Mouse (Mus musculus): ENCODE results near the gene Sema4f. TPM values are rescaled to one million over a fixed set of nuclear protein-coding genes. Genes with fewer than 3 reads are reported as not detected.

Sema4f gene
- polyA plus RNA-seq, 1 experiment = 0.23 TPM

GRCm38 (mm10) chr6:82891488-82891887, 48.1 kb downstream of the Sema4f start:
- Histone ChIP-seq H3K27me3 (ENCODE audit: control insufficient read depth, insufficient read depth, insufficient read length) (no peaks in the 10 kb centered on the region), H3ac (ENCODE audit: control insufficient read depth, insufficient read length, low read depth) (no peak overlapping the region), H3K36me3 (ENCODE audit: control insufficient read depth, insufficient read depth) (no peaks in the 10 kb centered on the region), H3K79me3 (ENCODE audit: low read depth) (no peaks in the 10 kb centered on the region), H3K4me3 (ENCODE audit: insufficient read depth, poor library complexity, severe bottlenecking) (no peak overlapping the region), H3K79me2 (ENCODE audit: control insufficient read depth, insufficient read depth) (no peaks in the 10 kb centered on the region)
- no peak for TF ChIP-seq MAX (IDR thresholded peaks at IDR 0.05)
- no peak for TF ChIP-seq CEBPB (IDR thresholded peaks at IDR 0.05; ENCODE audit: low read depth)
- TF ChIP-seq MYOG (IDR thresholded peaks at IDR 0.05; ENCODE audit: control insufficient read depth, extremely low read depth, insufficient read length) = no peak
- TF ChIP-seq USF1 (IDR thresholded peaks at IDR 0.05; ENCODE audit: low read depth) = no peak
- no peak for TF ChIP-seq CTCF (IDR thresholded peaks at IDR 0.05; ENCODE audit: control insufficient read depth, insufficient read depth, insufficient read length)
- no peak for TF ChIP-seq MYOD1 (IDR thresholded peaks at IDR 0.05; ENCODE audit: control insufficient read depth, insufficient read length, low read depth)
- no peak for TF ChIP-seq FOSL1 (IDR thresholded peaks at IDR 0.05; ENCODE audit: insufficient read depth, low read length, poor library complexity, severe bottlenecking)

- no peak overlapping the region for H3ac ChIP-seq (ENCODE audit: control insufficient read depth, insufficient read length, low read depth)
- H3K79me3 ChIP-seq (ENCODE audit: low read depth) = no peaks in the 10 kb centered on the region
- H3K79me2 ChIP-seq (ENCODE audit: control insufficient read depth, insufficient read depth) = no peaks in the 10 kb centered on the region
- H3K4me3 ChIP-seq (ENCODE audit: insufficient read depth, poor library complexity, severe bottlenecking) = no peak overlapping the region
- H3K36me3 ChIP-seq (ENCODE audit: control insufficient read depth, insufficient read depth) = no peaks in the 10 kb centered on the region
- no peaks in the 10 kb centered on the region for H3K27me3 ChIP-seq (ENCODE audit: control insufficient read depth, insufficient read depth, insufficient read length)
- TF ChIP-seq CEBPB (IDR thresholded peaks at IDR 0.05; ENCODE audit: low read depth) = no peak
- TF ChIP-seq MYOG (IDR thresholded peaks at IDR 0.05; ENCODE audit: control insufficient read depth, extremely low read depth, insufficient read length) = no peak
- no peak for TF ChIP-seq USF1 (IDR thresholded peaks at IDR 0.05; ENCODE audit: low read depth)
- TF ChIP-seq FOSL1 (IDR thresholded peaks at IDR 0.05; ENCODE audit: insufficient read depth, low read length, poor library complexity, severe bottlenecking) = no peak
- TF ChIP-seq MYOD1 (IDR thresholded peaks at IDR 0.05; ENCODE audit: control insufficient read depth, insufficient read length, low read depth) = no peak
- TF ChIP-seq CTCF (IDR thresholded peaks at IDR 0.05; ENCODE audit: control insufficient read depth, insufficient read depth, insufficient read length) = no peak
Measured at GRCm38 (mm10) chr6:82886330-82886729, 53.2 kb downstream of the Sema4f start.

- no peak overlapping the region for H3K4me3 ChIP-seq (ENCODE audit: insufficient read depth, poor library complexity, severe bottlenecking)
- H3K79me2 ChIP-seq (ENCODE audit: control insufficient read depth, insufficient read depth) = no peaks in the 10 kb centered on the region
- H3ac ChIP-seq (ENCODE audit: control insufficient read depth, insufficient read length, low read depth) = no peak overlapping the region
- no peaks in the 10 kb centered on the region for H3K36me3 ChIP-seq (ENCODE audit: control insufficient read depth, insufficient read depth)
- H3K79me3 ChIP-seq (ENCODE audit: low read depth) = no peaks in the 10 kb centered on the region
- H3K27me3 ChIP-seq (ENCODE audit: control insufficient read depth, insufficient read depth, insufficient read length) = no peaks in the 10 kb centered on the region
- TF ChIP-seq MYOD1 (IDR thresholded peaks at IDR 0.05; ENCODE audit: control insufficient read depth, insufficient read length, low read depth) (no peak), CEBPB (IDR thresholded peaks at IDR 0.05; ENCODE audit: low read depth) (no peak), FOSL1 (IDR thresholded peaks at IDR 0.05; ENCODE audit: insufficient read depth, low read length, poor library complexity, severe bottlenecking) (no peak)
Measured at GRCm38 (mm10) chr6:82885909-82886308, 53.7 kb downstream of the Sema4f start.

GRCm38 (mm10) chr6:82885441-82885840, 54.1 kb downstream of the Sema4f start:
- Histone ChIP-seq H3K36me3 (ENCODE audit: control insufficient read depth, insufficient read depth) (no peaks in the 10 kb centered on the region), H3K79me2 (ENCODE audit: control insufficient read depth, insufficient read depth) (no peaks in the 10 kb centered on the region), H3K4me3 (ENCODE audit: insufficient read depth, poor library complexity, severe bottlenecking) (no peak overlapping the region), H3K27me3 (ENCODE audit: control insufficient read depth, insufficient read depth, insufficient read length) (no peaks in the 10 kb centered on the region), H3ac (ENCODE audit: control insufficient read depth, insufficient read length, low read depth) (no peak overlapping the region), H3K79me3 (ENCODE audit: low read depth) (no peaks in the 10 kb centered on the region)
- TF ChIP-seq MYOD1 (IDR thresholded peaks at IDR 0.05; ENCODE audit: control insufficient read depth, insufficient read length, low read depth) (no peak), MYOG (IDR thresholded peaks at IDR 0.05; ENCODE audit: control insufficient read depth, extremely low read depth, insufficient read length) (no peak), USF1 (IDR thresholded peaks at IDR 0.05; ENCODE audit: low read depth) (no peak), CTCF (IDR thresholded peaks at IDR 0.05; ENCODE audit: control insufficient read depth, insufficient read depth, insufficient read length) (no peak), FOSL1 (IDR thresholded peaks at IDR 0.05; ENCODE audit: insufficient read depth, low read length, poor library complexity, severe bottlenecking) (no peak), MAX (IDR thresholded peaks at IDR 0.05) (no peak), CEBPB (IDR thresholded peaks at IDR 0.05; ENCODE audit: low read depth) (no peak)

- Histone ChIP-seq H3K79me2 (ENCODE audit: control insufficient read depth, insufficient read depth) (no peaks in the 10 kb centered on the region), H3K36me3 (ENCODE audit: control insufficient read depth, insufficient read depth) (no peaks in the 10 kb centered on the region), H3K4me3 (ENCODE audit: insufficient read depth, poor library complexity, severe bottlenecking) (no peak overlapping the region), H3K27me3 (ENCODE audit: control insufficient read depth, insufficient read depth, insufficient read length) (no peaks in the 10 kb centered on the region), H3ac (ENCODE audit: control insufficient read depth, insufficient read length, low read depth) (no peak overlapping the region), H3K79me3 (ENCODE audit: low read depth) (no peaks in the 10 kb centered on the region)
- TF ChIP-seq MYOG (IDR thresholded peaks at IDR 0.05; ENCODE audit: control insufficient read depth, extremely low read depth, insufficient read length) = no peak
- TF ChIP-seq CTCF (IDR thresholded peaks at IDR 0.05; ENCODE audit: control insufficient read depth, insufficient read depth, insufficient read length) = no peak
- no peak for TF ChIP-seq USF1 (IDR thresholded peaks at IDR 0.05; ENCODE audit: low read depth)
- TF ChIP-seq MYOD1 (IDR thresholded peaks at IDR 0.05; ENCODE audit: control insufficient read depth, insufficient read length, low read depth) = no peak
- TF ChIP-seq MAX (IDR thresholded peaks at IDR 0.05) = no peak
- no peak for TF ChIP-seq FOSL1 (IDR thresholded peaks at IDR 0.05; ENCODE audit: insufficient read depth, low read length, poor library complexity, severe bottlenecking)
- no peak for TF ChIP-seq CEBPB (IDR thresholded peaks at IDR 0.05; ENCODE audit: low read depth)
Measured at GRCm38 (mm10) chr6:82884570-82884969, 55.0 kb downstream of the Sema4f start.

GRCm38 (mm10) chr6:82881485-82882096, 58.0 kb downstream of the Sema4f start:
- H3K36me3 ChIP-seq (ENCODE audit: control insufficient read depth, insufficient read depth) = no peaks in the 10 kb centered on the region
- no peaks in the 10 kb centered on the region for H3K79me2 ChIP-seq (ENCODE audit: control insufficient read depth, insufficient read depth)
- TF ChIP-seq CTCF (IDR thresholded peaks at IDR 0.05; ENCODE audit: control insufficient read depth, insufficient read depth, insufficient read length) (peak; percentile 68), MYOG (IDR thresholded peaks at IDR 0.05; ENCODE audit: control insufficient read depth, extremely low read depth, insufficient read length) (no peak), MYOD1 (IDR thresholded peaks at IDR 0.05; ENCODE audit: control insufficient read depth, insufficient read length, low read depth) (no peak), CEBPB (IDR thresholded peaks at IDR 0.05; ENCODE audit: low read depth) (no peak)
- no peaks in the 10 kb centered on the region for H3K27me3 ChIP-seq (ENCODE audit: control insufficient read depth, insufficient read depth, insufficient read length)
- no peak overlapping the region for H3ac ChIP-seq (ENCODE audit: control insufficient read depth, insufficient read length, low read depth)
- no peaks in the 10 kb centered on the region for H3K79me3 ChIP-seq (ENCODE audit: low read depth)
- no peak overlapping the region for H3K4me3 ChIP-seq (ENCODE audit: insufficient read depth, poor library complexity, severe bottlenecking)

Measured in C2C12 (cell line).